Mouse (Mus musculus) liver, embryonic 12.5 days (tissue): ENCODE results near the gene Prss16. TPM values are rescaled to one million over a fixed set of nuclear protein-coding genes. Genes with fewer than 3 reads are reported as not detected.
A peak's percentile ranks its signal among the peaks of the same experiment; 100 is the strongest.

Experiments used
- ATAC-seq: fragments of 200-750 bp; cut with Nextera tagmentation; 2 replicates; pipeline ENCODE4 v1.8.0; 2017; ENCODE audit warnings: moderate number of reproducible peaks, mild to moderate bottlenecking, moderate library complexity
- H3K27ac ChIP-seq: fragments of 300-500 bp; sonication (generic); 2 replicates; pipeline ENCODE4 v1.5.1; 2016; ENCODE audit warnings: mild to moderate bottlenecking
- H3K27me3 ChIP-seq: fragments of 300-500 bp; sonication (generic); replicated peaks from 2 replicates; pipeline ENCODE4 v1.6.1; 2016; ENCODE audit warnings: mild to moderate bottlenecking, moderate library complexity
- H3K36me3 ChIP-seq: fragments of 300-500 bp; sonication (generic); 2 replicates; pipeline ENCODE4 v1.6.1; 2016; ENCODE audit warnings: mild to moderate bottlenecking, moderate library complexity
- H3K4me1 ChIP-seq: fragments of 300-500 bp; sonication (generic); 2 replicates; pipeline ENCODE4 v1.6.1; 2016
- H3K4me2 ChIP-seq: fragments of 300-500 bp; sonication (generic); 2 replicates; pipeline ENCODE4 v1.6.1; 2016; ENCODE audit warnings: mild to moderate bottlenecking, moderate library complexity
- H3K4me3 ChIP-seq: fragments of 300-500 bp; sonication (generic); 2 replicates; pipeline ENCODE4 v1.5.1; 2016; ENCODE audit warnings: mild to moderate bottlenecking, moderate library complexity
- H3K9ac ChIP-seq: fragments of 300-500 bp; sonication (generic); 2 replicates; pipeline ENCODE4 v1.6.1; 2016; ENCODE audit warnings: mild to moderate bottlenecking, moderate library complexity
- H3K9me3 ChIP-seq: fragments of 300-500 bp; sonication (generic); replicated peaks from 2 replicates; pipeline ENCODE4 v1.6.1; 2016; ENCODE audit warnings: mild to moderate bottlenecking, moderate library complexity
- WGBS: fragments of 180-500 bp; shearing (Covaris S2); methylation state at CpG from one replicate; pipeline ENCODE4 v1.1.7; 2016; ENCODE audit not compliant: insufficient replicate concordance; 5-methylcytosine and 5-hydroxymethylcytosine counted together
- polyA plus RNA-seq: library from polyadenylated mRNA; unstranded; fragments of >200 nt; fragmentation: Nextera tagmentation; extraction: Ambion mirVana; gene quantifications from 2 replicates; pipeline ENCODE4 v1.2.1, GENCODE M21; 2016

The Prss16 gene
- polyA plus RNA-seq, 1 experiment from 2014 or later = 0.33 TPM

DNA sequence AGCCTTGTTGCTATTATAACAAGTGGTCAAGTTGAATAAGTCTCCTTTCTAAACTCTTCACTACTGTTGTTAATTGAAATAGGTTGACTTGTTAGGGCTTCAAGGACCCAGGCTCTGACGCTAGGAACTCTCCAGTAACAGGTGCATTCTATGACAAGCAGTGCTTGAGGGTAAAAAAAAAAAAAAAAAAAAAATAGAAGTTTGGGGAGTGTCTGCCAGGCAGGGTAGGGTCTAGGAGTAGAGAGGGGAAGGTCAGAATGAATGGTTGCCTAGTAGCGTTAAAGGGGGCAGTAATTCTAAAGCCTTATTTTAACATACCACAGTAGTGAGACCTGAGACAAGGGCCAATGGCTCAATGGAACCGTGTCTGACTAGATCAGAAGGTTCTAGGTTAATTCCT, 11.1 kb downstream of the Prss16 start:
- Histone ChIP-seq H3K27me3 (peaks cover 87% of the 10 kb centered on the region), H3K4me1 (peaks cover 33% of the 10 kb centered on the region), H3K27ac (no peak overlapping the region), H3K9me3 (no peaks in the 10 kb centered on the region), H3K9ac (no peak overlapping the region), H3K4me3 (no peak overlapping the region), H3K36me3 (no peaks in the 10 kb centered on the region), H3K4me2 (no peak overlapping the region)
- 27% methylated on average over 3 of the region's 3 CpGs for WGBS
- ATAC-seq = no peak

GRCm38 (mm10) chr13:21997821-21998220, 11.7 kb downstream of the Prss16 start:
- ATAC-seq = no peak
- Histone ChIP-seq H3K36me3 (no peaks in the 10 kb centered on the region), H3K9me3 (no peaks in the 10 kb centered on the region), H3K4me1 (peaks cover 33% of the 10 kb centered on the region), H3K27ac (no peak overlapping the region), H3K9ac (no peak overlapping the region), H3K27me3 (peaks cover 85% of the 10 kb centered on the region), H3K4me3 (peak overlapping the region; percentile 59; the same call in 1 of the 2 replicates), H3K4me2 (peak overlapping the region; percentile 76)
- WGBS = 16% methylated on average over 4 of the region's 4 CpGs

DNA sequence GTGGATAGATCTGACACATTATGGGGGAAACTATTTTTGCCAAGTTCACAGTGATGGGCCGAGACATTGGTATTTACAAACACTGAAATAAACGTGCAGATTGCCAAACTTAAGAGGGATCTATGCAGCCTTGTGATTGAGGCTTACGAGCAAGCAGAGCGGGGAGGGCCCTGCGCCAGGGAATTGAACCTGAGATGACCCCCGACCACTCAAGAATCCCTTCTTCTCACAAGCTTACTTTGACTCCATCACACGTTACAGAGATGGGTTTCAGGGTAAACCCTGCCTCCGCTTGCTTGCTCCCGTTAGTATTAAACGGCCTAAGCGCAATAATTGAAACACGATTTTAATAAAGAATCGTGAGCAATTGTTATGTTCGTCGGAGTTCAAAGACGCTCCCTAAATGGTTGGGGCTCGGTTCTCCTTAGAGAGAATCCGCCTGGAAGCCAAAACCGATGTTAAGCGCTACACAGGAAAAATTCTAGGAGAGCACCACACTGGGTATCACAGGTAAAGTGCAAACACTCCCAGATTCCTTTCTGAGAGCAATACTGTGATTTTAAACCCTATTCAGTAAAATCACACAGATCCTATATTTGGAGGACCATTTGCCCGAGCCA, 12.2 kb downstream of the Prss16 start:
- Histone ChIP-seq H3K9ac (no peak overlapping the region), H3K27me3 (peaks cover 82% of the 10 kb centered on the region), H3K27ac (no peak overlapping the region), H3K4me1 (peaks cover 33% of the 10 kb centered on the region), H3K4me2 (peak overlapping the region; percentile 76), H3K4me3 (peak overlapping the region; percentile 59), H3K36me3 (no peaks in the 10 kb centered on the region), H3K9me3 (no peaks in the 10 kb centered on the region)
- ATAC-seq = no peak
- WGBS = 2% methylated on average over 21 of the region's 21 CpGs

DNA sequence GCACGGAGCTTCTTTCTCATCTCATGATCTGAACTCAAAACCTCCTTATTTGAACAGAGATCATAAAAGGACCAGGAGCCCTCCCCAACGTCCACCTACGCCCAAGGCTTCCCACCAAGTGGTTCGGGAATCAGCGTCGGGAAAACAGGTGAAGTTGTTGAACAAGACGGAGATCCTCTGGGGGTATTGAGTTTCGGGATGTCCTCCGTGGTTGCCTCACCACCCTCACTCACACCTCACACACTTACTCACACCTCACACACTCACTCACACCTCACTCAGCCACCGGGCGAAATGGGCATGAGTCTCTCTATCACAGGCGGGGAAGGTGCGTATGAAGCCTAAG, 12.7 kb downstream of the Prss16 start:
- WGBS = 1% methylated on average over 13 of the region's 13 CpGs
- no peak overlapping the region for H3K9ac ChIP-seq
- H3K27ac ChIP-seq = no peak overlapping the region
- H3K27me3 ChIP-seq = peaks cover 77% of the 10 kb centered on the region
- H3K4me1 ChIP-seq = peaks cover 33% of the 10 kb centered on the region
- H3K36me3 ChIP-seq = no peaks in the 10 kb centered on the region
- H3K4me3 ChIP-seq = peak overlapping the region; percentile 59
- ATAC-seq = no peak
- H3K4me2 ChIP-seq = peak overlapping the region; percentile 76
- H3K9me3 ChIP-seq = no peaks in the 10 kb centered on the region

DNA sequence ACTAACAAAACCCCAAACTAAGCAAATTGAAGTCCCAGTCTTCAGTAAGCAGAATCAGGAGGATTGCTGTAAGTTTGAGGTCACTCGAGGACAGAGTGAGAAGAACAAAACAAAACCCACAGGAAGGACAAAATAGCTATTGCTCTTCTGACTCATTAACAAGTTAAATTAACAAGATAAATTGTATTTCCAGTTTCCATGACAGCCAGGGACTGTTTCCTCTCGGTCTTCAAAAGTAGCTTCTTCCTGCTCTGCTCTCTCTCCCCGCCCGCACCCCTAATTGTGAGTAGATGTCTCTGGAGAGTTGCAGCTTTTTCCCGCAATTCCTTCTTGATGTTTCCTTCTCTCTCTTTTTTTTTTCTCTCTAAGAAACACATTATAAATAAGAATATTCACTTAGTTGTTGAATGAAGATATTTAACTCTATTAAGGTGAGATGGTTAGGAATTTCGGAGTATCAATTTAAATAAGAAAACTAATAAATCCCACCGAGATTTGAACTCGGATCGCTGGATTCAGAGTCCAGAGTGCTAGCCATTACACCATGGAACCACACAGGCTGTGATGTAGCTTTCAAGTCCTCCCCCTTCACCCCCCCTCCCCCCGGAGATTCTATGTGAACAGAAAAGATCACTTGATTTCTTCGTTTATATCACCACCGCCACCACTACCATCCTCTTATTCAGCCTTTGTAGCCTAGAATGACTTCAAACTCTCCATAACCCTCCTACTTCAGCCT, 13.3 kb downstream of the Prss16 start:
- Histone ChIP-seq H3K27me3 (peaks cover 72% of the 10 kb centered on the region), H3K9ac (no peak overlapping the region)
- no peak; the same call in 1 of the 2 replicates for ATAC-seq

DNA sequence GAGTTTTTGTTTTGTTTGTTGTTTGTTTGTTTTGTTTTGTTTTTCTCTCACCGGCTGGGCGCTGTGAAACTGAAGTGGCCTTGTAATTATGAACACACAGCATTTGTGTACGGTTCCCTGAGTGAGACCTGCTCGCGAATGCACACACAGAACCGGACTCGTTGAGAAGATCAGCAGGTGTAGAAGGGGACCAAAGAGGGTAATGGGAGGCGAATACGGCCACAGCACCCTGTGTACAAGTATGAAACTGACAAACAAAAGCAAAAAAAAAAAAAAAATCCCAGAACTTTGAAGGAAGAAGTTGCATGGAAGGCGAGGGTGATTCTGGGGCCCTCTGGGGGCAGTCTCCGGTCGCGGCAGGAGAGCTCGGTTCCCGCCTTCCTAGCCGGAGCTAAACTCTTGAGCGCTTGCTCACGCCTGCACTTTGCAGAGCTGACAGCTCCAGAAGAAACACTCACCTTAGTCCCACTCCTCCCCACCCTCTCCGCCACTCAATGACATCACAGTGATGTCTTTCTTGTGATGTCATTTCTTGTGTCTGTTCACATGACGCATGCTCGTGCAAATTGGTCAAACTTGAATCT, 14.1 kb downstream of the Prss16 start:
- no peaks in the 10 kb centered on the region for H3K36me3 ChIP-seq
- ATAC-seq = peak; percentile 64; the same call in 1 of the 2 replicates
- 0 out of 2 replicates have a peak, but pooled peaks cover 7% of the 10 kb centered on the region for H3K9me3 ChIP-seq
- peak overlapping the region; percentile 76 for H3K4me2 ChIP-seq
- WGBS = under 1% methylated on average over 21 of the region's 21 CpGs
- H3K4me3 ChIP-seq = peak overlapping the region; percentile 59
- peaks cover 64% of the 10 kb centered on the region for H3K27me3 ChIP-seq
- no peak overlapping the region for H3K27ac ChIP-seq
- peaks cover 33% of the 10 kb centered on the region for H3K4me1 ChIP-seq
- H3K9ac ChIP-seq = peak overlapping the region; percentile 44; the same call in 1 of the 2 replicates

More for the DNA sequence above, 13.3 kb downstream of the Prss16 start:
- 1% methylated on average over 12 of the region's 12 CpGs for WGBS
- Histone ChIP-seq H3K4me3 (peak overlapping the region; percentile 59), H3K27ac (no peak overlapping the region), H3K4me1 (peaks cover 33% of the 10 kb centered on the region), H3K9me3 (0 out of 2 replicates have a peak, but pooled peaks cover 2% of the 10 kb centered on the region), H3K36me3 (no peaks in the 10 kb centered on the region), H3K4me2 (peak overlapping the region; percentile 76)

DNA sequence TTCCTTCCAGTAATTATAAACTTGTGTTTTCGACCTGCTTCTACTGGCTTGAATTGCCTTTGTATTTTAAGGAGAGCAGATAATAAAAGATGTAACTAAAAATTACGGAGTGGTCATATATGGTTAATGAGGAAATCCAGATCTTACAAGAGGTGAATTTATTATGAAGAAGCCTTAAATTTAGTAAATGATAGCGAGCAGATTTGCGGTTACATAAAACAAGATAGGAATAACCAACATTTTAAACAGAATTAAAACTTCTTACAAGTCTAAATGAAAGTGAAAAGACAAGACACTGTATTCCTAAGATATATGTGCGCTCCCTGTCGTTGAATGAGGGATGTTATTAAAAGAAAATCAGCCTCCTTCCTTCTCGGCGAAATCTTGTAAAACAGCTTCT, 14.6 kb downstream of the Prss16 start:
- H3K27me3 ChIP-seq = peaks cover 60% of the 10 kb centered on the region
- 5% methylated on average over 8 of the region's 8 CpGs for WGBS

GRCm38 (mm10) chr13:21993957-21994738, 15.4 kb downstream of the Prss16 start:
- H3K27ac ChIP-seq = no peak overlapping the region
- WGBS = under 1% methylated on average over 22 of the region's 22 CpGs
- peak overlapping the region; percentile 76 for H3K4me2 ChIP-seq
- H3K27me3 ChIP-seq = peaks cover 56% of the 10 kb centered on the region
- peak; percentile 72 for ATAC-seq
- no peaks in the 10 kb centered on the region for H3K36me3 ChIP-seq
- H3K4me1 ChIP-seq = peaks cover 33% of the 10 kb centered on the region
- peak overlapping the region; percentile 32 for H3K4me3 ChIP-seq
- H3K9me3 ChIP-seq = 0 out of 2 replicates have a peak, but pooled peaks cover 7% of the 10 kb centered on the region
- no peak overlapping the region for H3K9ac ChIP-seq

More for the DNA sequence above, 14.6 kb downstream of the Prss16 start:
- 0 out of 2 replicates have a peak, but pooled peaks cover 7% of the 10 kb centered on the region for H3K9me3 ChIP-seq
- peak overlapping the region; percentile 44; the same call in 1 of the 2 replicates for H3K9ac ChIP-seq
- ATAC-seq = no peak
- peaks cover 33% of the 10 kb centered on the region for H3K4me1 ChIP-seq
- H3K4me3 ChIP-seq = peak overlapping the region; percentile 59
- no peaks in the 10 kb centered on the region for H3K36me3 ChIP-seq
- no peak overlapping the region for H3K27ac ChIP-seq
- H3K4me2 ChIP-seq = peak overlapping the region; percentile 76

DNA sequence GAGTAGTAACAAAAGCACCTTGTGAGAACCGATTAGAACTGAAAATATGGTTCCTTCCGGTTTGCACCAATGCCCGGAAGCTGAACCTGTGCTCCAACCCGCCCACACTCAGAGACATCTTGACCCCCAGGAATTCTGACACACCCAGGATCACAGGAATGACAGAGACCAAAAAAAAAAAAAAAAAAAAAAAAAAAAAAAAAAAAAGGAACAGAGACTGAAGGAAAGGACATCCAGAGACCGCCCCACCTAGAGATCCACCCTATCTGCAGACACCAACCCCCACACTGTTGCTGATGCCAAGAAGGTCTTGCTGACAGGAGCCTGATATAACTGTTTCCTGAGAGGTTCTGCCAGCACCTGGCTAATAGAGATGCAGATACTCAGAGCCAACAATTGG, 17.0 kb downstream of the Prss16 start:
- no peak for ATAC-seq
- H3K27ac ChIP-seq = no peak overlapping the region
- 0 out of 2 replicates have a peak, but pooled peaks cover 7% of the 10 kb centered on the region for H3K9me3 ChIP-seq
- H3K4me1 ChIP-seq = peaks cover 31% of the 10 kb centered on the region
- no peak overlapping the region for H3K4me2 ChIP-seq
- 66% methylated on average over 5 of the region's 5 CpGs for WGBS
- H3K36me3 ChIP-seq = no peaks in the 10 kb centered on the region
- H3K27me3 ChIP-seq = peaks cover 51% of the 10 kb centered on the region
- no peak overlapping the region for H3K4me3 ChIP-seq
- no peak overlapping the region for H3K9ac ChIP-seq

GRCm38 (mm10) chr13:21984486-21984885, 25.1 kb downstream of the Prss16 start:
- H3K4me1 ChIP-seq = peaks cover 10% of the 10 kb centered on the region; the same call in 1 of the 2 replicates
- no peak overlapping the region for H3K4me2 ChIP-seq
- H3K9me3 ChIP-seq = no peaks in the 10 kb centered on the region
- no peaks in the 10 kb centered on the region for H3K36me3 ChIP-seq
- no peak overlapping the region for H3K9ac ChIP-seq
- H3K27me3 ChIP-seq = peaks cover 85% of the 10 kb centered on the region
- H3K27ac ChIP-seq = no peak overlapping the region
- 59% methylated on average over 2 of the region's 2 CpGs for WGBS
- ATAC-seq = no peak
- H3K4me3 ChIP-seq = no peak overlapping the region

DNA sequence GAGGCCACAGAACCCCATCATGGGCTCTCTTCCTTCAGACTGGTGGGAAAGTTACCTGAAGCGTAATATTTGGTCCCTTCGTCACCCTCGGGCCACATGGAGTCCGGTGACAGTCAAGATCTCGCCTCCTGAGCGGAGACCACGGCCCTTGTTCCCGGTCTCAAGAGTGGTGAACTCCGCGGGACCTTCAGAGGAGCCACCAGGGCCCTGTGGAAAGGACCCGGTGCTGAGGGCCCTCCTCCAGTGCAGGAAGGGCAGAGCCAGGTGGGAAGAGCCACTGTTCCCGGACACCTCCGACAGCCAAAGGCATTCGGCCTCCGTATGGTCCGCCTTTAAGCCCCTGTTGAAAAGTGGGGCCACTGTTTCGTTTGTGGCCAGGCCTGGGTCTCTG, 27.7 kb downstream of the Prss16 start:
- no peak overlapping the region; the same call in 1 of the 2 replicates for H3K9ac ChIP-seq
- H3K4me2 ChIP-seq = peak overlapping the region; percentile 70
- peaks cover 10% of the 10 kb centered on the region; the same call in 1 of the 2 replicates for H3K4me1 ChIP-seq
- no peaks in the 10 kb centered on the region for H3K36me3 ChIP-seq
- H3K27ac ChIP-seq = no peak overlapping the region
- WGBS = 6% methylated on average over 17 of the region's 17 CpGs
- peaks cover 83% of the 10 kb centered on the region for H3K27me3 ChIP-seq
- peak overlapping the region; percentile 52 for H3K4me3 ChIP-seq
- ATAC-seq = no peak
- no peaks in the 10 kb centered on the region for H3K9me3 ChIP-seq
